Mouse (Mus musculus) midbrain, embryonic 13.5 days (tissue): ENCODE results near the gene Ctdspl. TPM values are rescaled to one million over a fixed set of nuclear protein-coding genes. Genes with fewer than 3 reads are reported as not detected.

Experiments
- ATAC-seq: fragments of 200-750 bp; cut with Nextera tagmentation; 2 replicates; pipeline ENCODE4 v1.8.0; 2017; ENCODE audit warnings: mild to moderate bottlenecking, moderate TSS enrichment, moderate library complexity
- H3K27ac ChIP-seq: fragments of 300-500 bp; sonication (generic); 2 replicates; pipeline ENCODE4 v1.5.1; 2015; ENCODE audit warnings: inconsistent platforms, mild to moderate bottlenecking, moderate library complexity
- H3K27me3 ChIP-seq: fragments of 300-500 bp; sonication (generic); 2 replicates; pipeline ENCODE4 v1.6.1; 2015; ENCODE audit warnings: mild to moderate bottlenecking, inconsistent platforms
- H3K36me3 ChIP-seq: fragments of 300-500 bp; sonication (generic); 2 replicates; pipeline ENCODE4 v1.6.1; 2015; ENCODE audit warnings: mild to moderate bottlenecking, inconsistent platforms
- H3K4me1 ChIP-seq: fragments of 300-500 bp; sonication (generic); replicated peaks from 2 replicates; pipeline ENCODE4 v1.6.1; 2015; ENCODE audit warnings: inconsistent platforms
- H3K4me2 ChIP-seq: fragments of 300-500 bp; sonication (generic); replicated peaks from 2 replicates; pipeline ENCODE4 v1.6.1; 2015; ENCODE audit warnings: moderate library complexity, mild to moderate bottlenecking, inconsistent platforms
- H3K4me3 ChIP-seq: fragments of 300-500 bp; sonication (generic); replicated peaks from 2 replicates; pipeline ENCODE4 v1.5.1; 2015; ENCODE audit warnings: mild to moderate bottlenecking, inconsistent platforms
- H3K9ac ChIP-seq: fragments of 300-500 bp; sonication (generic); replicated peaks from 2 replicates; pipeline ENCODE4 v1.6.1; 2015; ENCODE audit warnings: mild to moderate bottlenecking, inconsistent platforms
- H3K9me3 ChIP-seq: fragments of 300-500 bp; sonication (generic); 2 replicates; pipeline ENCODE4 v1.6.1; 2016; ENCODE audit warnings: mild to moderate bottlenecking, inconsistent platforms
- WGBS: fragments of 180-500 bp; shearing (Covaris S2); methylation state at CpG from one replicate; pipeline ENCODE4 v1.1.7; 2015; 5-methylcytosine and 5-hydroxymethylcytosine counted together
- polyA plus RNA-seq: library from polyadenylated mRNA; unstranded; fragments of >200 nt; fragmentation: Nextera tagmentation; extraction: Ambion mirVana; gene quantifications from 2 replicates; pipeline ENCODE4 v1.2.1, GENCODE M21; 2015

Ctdspl gene
- polyA plus RNA-seq, 1 experiment from 2014 or later = 6.2 TPM

DNA sequence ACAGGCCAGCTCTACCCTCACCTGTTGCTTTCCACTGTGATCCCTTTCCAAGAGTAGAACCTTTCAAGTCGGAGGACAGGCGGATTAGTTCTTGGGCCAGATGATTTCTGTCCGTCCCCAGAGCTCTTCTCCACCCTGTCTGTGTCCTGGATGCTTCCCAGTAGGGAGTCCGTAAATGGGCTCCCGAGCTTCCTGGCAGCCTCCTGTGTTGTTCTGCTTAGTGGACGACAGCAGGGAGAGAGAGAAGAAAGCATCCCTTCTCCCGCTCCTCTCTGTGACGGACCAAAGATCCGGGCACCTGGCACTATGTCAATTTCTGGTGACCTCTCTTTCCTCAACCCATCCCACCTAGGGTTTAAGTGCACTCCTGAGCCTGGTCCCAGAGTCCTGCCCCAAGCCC, 49.5 kb downstream of the Ctdspl start:
- no peak overlapping the region for H3K27ac ChIP-seq
- H3K4me1 ChIP-seq = peaks cover 35% of the 10 kb centered on the region
- 57% methylated on average over 9 of the region's 9 CpGs for WGBS
- 0 out of 2 replicates have a peak, but pooled peaks cover 4% of the 10 kb centered on the region for H3K27me3 ChIP-seq
- no peak overlapping the region for H3K4me3 ChIP-seq
- no peaks in the 10 kb centered on the region for H3K36me3 ChIP-seq
- H3K4me2 ChIP-seq = no peak overlapping the region
- H3K9ac ChIP-seq = no peak overlapping the region
- peaks cover 3% of the 10 kb centered on the region; the same call in 1 of the 2 replicates for H3K9me3 ChIP-seq
- ATAC-seq = no peak

DNA sequence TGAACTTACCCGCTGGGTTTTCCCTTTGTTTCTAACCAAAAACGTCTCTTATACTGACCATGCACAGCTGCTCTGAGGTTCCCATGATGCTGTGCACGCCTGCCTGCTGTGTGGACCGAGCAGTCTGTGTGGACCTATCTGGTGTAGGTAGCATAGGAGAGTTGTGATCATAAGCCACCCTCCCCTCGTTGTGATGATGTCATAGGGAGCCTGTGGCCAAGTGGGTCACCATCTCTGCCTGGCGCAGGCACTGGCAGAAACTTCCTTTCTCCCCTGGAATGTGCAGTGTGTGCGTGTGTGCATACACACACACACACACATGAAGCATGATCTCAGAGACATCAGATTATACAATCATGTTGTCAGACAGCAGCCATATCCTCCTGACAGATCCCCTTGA, 50.3 kb downstream of the Ctdspl start:
- H3K27ac ChIP-seq = no peak overlapping the region
- H3K4me3 ChIP-seq = no peak overlapping the region
- no peak overlapping the region for H3K9ac ChIP-seq
- 0 out of 2 replicates have a peak, but pooled peaks cover 4% of the 10 kb centered on the region for H3K27me3 ChIP-seq
- no peaks in the 10 kb centered on the region for H3K36me3 ChIP-seq
- H3K4me2 ChIP-seq = no peak overlapping the region
- no peak for ATAC-seq
- WGBS = 89% methylated on average over 7 of the region's 7 CpGs
- peaks cover 3% of the 10 kb centered on the region; the same call in 1 of the 2 replicates for H3K9me3 ChIP-seq
- peaks cover 38% of the 10 kb centered on the region for H3K4me1 ChIP-seq

DNA sequence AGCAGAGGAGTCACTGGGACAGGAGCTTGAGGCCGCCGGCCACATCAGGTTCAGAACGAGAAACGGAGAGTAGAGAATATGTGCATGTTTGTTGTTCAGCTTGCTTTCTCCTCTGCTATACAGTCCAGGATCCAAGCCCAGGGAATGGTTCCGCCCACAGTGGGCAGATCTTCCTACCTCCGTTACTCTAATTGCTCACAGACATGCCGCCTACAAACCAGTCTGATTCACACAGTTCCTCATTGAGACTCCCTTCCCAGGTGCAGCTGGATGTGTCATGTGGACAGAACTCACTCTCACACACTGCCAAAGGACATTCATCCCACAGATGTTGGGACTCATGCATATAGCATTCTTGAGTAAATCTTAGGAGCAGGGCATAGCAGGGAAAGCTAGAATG, 51.2 kb downstream of the Ctdspl start:
- H3K36me3 ChIP-seq = no peaks in the 10 kb centered on the region
- H3K4me2 ChIP-seq = no peak overlapping the region
- ATAC-seq = no peak
- H3K27me3 ChIP-seq = 0 out of 2 replicates have a peak, but pooled peaks cover 4% of the 10 kb centered on the region
- H3K9ac ChIP-seq = no peak overlapping the region
- H3K27ac ChIP-seq = no peak overlapping the region
- peaks cover 38% of the 10 kb centered on the region for H3K4me1 ChIP-seq
- no peak overlapping the region for H3K4me3 ChIP-seq
- H3K9me3 ChIP-seq = peaks cover 3% of the 10 kb centered on the region; the same call in 1 of the 2 replicates
- 97% methylated on average over 7 of the region's 7 CpGs for WGBS

DNA sequence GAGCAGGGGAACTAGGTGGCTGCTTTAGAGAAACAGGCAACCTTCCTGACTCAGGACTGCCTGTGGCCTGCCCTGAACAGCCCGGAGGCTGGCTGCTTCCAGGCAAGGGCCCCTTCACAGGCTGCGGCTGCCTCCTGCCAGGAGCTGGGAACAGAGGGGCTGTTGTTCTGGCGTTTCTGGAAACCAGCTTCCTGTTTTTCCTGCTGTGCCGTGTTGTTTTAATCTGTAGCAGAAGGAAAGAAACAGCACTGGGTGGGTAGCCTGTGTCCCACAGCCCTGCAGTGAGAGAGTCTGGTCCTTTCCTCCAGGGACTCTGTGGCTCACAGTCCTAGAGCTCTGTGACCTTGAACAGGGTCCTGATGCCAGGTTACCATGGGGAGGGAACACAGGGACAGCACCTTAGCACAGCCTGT, 54.2 kb downstream of the Ctdspl start:
- Histone ChIP-seq H3K9me3 (peaks cover 3% of the 10 kb centered on the region; the same call in 1 of the 2 replicates), H3K27me3 (no peaks in the 10 kb centered on the region), H3K4me3 (no peak overlapping the region), H3K9ac (no peak overlapping the region), H3K4me1 (peaks cover 19% of the 10 kb centered on the region), H3K4me2 (no peak overlapping the region), H3K36me3 (no peaks in the 10 kb centered on the region), H3K27ac (peak overlapping the region; percentile 67)
- 8% methylated on average over 4 of the region's 4 CpGs for WGBS
- ATAC-seq = peak; percentile 65

DNA sequence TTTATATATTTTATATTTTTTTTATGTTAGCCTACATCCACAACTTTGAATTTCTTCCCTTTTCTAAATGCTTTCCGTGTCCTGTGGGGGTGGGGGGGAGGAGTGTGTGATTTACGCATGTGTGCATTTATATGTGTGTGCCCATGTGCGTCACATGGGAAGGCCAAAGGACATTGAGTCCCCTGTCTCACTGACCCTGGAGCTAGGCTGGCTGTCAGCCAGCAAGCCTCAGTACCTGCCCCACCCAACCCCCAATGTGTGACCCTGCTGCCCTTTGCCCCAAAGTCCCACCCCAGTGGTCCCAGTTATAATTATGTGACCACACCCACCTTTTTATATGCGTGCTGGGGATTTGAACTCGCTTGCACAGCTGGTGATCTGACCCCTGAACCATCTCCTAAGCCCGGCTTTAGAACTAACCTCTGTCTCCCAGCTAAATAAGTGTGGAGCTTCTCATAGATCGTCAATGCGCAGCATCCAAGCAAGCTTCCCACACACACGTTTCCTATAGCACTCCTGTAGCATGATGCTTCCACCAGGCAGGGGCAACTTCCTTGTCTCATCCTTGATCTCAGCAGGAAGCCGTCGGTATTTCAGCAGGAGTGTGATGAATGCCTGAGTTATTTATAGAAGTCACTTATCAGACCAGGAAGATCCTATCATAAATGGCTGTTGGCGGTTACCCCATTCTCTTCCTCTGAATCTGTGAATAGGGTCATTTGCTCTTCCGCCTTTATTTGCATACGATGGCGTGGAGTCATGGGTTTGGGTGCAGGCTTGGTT, 58.6 kb downstream of the Ctdspl start:
- H3K4me3 ChIP-seq = no peak overlapping the region
- no peak for ATAC-seq
- H3K4me1 ChIP-seq = peaks cover 32% of the 10 kb centered on the region
- WGBS = 59% methylated on average over 15 of the region's 15 CpGs
- H3K4me2 ChIP-seq = no peak overlapping the region
- H3K27ac ChIP-seq = no peak overlapping the region
- H3K9ac ChIP-seq = no peak overlapping the region
- no peaks in the 10 kb centered on the region for H3K36me3 ChIP-seq
- no peaks in the 10 kb centered on the region for H3K9me3 ChIP-seq
- H3K27me3 ChIP-seq = no peaks in the 10 kb centered on the region

DNA sequence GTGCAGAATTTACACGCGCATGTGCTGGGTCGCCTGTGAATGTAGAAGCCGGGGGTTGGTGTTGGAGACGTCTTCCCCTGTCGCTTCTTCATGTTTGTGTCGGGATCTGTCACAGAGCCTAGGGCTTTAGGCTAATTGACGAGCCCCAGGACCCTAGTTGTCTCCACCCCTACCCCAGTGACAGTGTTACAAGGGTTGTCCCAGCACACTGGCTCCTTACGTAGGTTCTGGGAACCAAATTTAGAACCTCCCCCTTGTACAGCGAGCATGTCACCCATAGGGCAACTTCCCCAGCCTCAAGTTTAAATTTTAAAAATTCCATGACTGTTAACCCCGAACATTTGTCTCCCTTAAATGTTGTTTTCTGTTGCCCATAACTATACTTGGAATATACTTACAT, 60.0 kb downstream of the Ctdspl start:
- no peak for ATAC-seq
- no peaks in the 10 kb centered on the region for H3K9me3 ChIP-seq
- no peaks in the 10 kb centered on the region for H3K27me3 ChIP-seq
- no peak overlapping the region for H3K4me3 ChIP-seq
- H3K36me3 ChIP-seq = no peaks in the 10 kb centered on the region
- H3K4me2 ChIP-seq = no peak overlapping the region
- WGBS = 81% methylated on average over 11 of the region's 11 CpGs
- peaks cover 22% of the 10 kb centered on the region for H3K4me1 ChIP-seq
- no peak overlapping the region for H3K27ac ChIP-seq
- no peak overlapping the region for H3K9ac ChIP-seq

DNA sequence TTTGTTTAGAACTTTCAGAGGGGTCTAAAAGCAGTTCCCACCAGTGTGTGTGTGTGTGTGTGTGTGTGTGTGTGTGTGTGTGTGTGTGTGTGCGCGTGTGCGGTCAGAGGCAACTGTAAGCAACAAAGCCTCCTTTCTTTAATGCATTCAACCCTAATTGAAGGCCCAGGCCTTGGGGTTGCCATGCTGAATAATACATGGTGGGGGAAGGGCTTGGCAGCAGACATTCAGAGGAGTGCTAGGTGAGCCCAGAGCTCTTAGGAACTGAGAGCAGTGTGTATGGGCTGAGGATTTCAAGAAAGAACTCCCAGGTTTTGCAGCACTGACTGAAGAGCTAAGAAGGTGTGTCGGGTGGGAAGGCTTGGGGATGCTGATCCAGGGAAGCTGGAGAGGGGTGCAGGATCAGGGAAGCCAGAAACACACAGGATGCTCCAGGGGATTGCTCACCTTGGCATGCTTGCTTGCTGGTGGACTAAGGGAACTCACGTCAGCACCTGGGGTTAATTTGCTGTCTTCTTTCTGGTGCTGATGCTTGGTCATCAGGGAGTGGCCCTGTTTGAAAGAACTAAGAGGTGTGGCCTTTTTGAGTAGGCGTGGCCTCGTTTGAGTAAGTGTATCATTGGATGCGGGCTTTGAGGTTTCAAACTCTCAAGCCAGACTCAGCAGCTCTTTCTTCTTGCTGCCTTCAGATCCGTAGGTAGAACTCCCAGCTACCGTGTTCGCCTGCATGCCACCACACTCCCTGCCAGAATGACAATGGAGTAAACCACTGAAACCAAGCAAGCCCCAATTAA, 62.7 kb downstream of the Ctdspl start:
- Histone ChIP-seq H3K27me3 (no peaks in the 10 kb centered on the region), H3K36me3 (no peaks in the 10 kb centered on the region), H3K4me2 (no peak overlapping the region), H3K9ac (no peak overlapping the region), H3K4me1 (peaks cover 22% of the 10 kb centered on the region), H3K4me3 (no peak overlapping the region), H3K27ac (peak overlapping the region; percentile 5; the same call in 1 of the 2 replicates), H3K9me3 (no peaks in the 10 kb centered on the region)
- peak; percentile 84 for ATAC-seq
- WGBS = 55% methylated on average over 11 of the region's 11 CpGs

DNA sequence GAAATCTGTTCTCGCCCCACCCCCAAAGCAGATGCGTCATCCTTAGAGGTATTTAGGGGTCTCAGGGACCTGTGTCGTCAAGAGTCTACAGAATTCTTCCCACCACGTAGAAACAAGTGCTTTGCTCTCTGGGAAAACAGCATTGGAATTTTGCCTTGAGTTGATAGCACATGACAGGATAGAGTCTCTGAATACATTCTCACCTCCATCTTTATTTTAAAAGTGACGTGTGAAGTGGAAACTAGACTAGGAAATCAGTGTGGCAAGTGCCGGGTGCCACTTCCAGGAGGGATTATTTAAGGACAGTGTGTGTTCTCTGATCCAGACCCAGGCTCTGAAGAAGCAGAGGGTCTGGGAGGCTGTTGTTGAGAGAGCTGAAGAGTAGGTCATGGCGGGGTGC, 64.2 kb downstream of the Ctdspl start:
- H3K4me1 ChIP-seq = peaks cover 26% of the 10 kb centered on the region

DNA sequence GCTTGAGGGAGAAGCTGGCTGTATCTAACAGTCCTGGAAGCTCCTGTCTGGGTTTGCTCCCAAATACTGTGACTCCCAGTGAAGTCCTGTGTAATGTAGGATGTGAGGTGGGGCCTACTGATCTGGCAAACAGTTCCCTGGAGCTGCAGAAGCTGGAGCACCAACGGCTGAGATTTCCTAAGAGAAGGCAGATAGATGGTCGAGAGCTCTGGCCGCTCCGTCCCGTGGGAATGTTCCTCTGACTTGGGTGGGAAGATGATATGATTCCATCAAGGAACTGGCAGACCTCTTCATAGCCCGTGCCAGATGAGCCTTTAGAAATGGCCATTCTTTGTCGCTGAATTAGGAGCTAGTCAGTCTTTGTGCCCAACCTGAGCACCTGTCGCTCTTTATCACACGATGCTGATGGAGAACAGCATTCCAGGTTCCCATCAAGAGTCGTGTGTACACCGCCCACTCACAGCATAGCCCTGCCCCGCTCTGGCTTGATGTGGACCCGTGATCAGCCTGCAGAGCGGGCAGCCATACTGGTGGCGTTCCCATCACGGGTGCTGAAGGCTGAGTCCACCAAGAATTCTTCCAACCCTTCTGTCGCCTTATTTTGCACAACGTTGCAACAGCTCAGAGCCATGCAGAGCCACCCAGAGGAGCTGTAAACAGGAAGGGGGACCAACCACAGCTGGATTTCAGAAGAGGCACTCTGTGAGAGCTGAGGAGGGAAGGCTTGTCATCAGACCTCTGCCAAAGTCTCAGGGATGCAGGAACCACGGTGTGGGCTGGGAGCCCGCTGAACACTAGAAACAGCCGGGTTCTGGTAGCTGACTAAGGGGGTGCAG, 65.7 kb downstream of the Ctdspl start:
- peaks cover 26% of the 10 kb centered on the region for H3K4me1 ChIP-seq
- no peak for ATAC-seq
- no peaks in the 10 kb centered on the region for H3K36me3 ChIP-seq
- H3K27me3 ChIP-seq = no peaks in the 10 kb centered on the region
- no peak overlapping the region for H3K4me2 ChIP-seq
- no peak overlapping the region for H3K9ac ChIP-seq
- no peak overlapping the region for H3K27ac ChIP-seq
- H3K9me3 ChIP-seq = no peaks in the 10 kb centered on the region
- no peak overlapping the region for H3K4me3 ChIP-seq
- WGBS = 95% methylated on average over 21 of the region's 21 CpGs

More for the DNA sequence above, 64.2 kb downstream of the Ctdspl start:
- Histone ChIP-seq H3K9ac (no peak overlapping the region), H3K4me3 (no peak overlapping the region), H3K4me2 (no peak overlapping the region), H3K36me3 (no peaks in the 10 kb centered on the region), H3K27ac (no peak overlapping the region), H3K27me3 (no peaks in the 10 kb centered on the region), H3K9me3 (no peaks in the 10 kb centered on the region)
- no peak for ATAC-seq
- 88% methylated on average over 7 of the region's 7 CpGs for WGBS

DNA sequence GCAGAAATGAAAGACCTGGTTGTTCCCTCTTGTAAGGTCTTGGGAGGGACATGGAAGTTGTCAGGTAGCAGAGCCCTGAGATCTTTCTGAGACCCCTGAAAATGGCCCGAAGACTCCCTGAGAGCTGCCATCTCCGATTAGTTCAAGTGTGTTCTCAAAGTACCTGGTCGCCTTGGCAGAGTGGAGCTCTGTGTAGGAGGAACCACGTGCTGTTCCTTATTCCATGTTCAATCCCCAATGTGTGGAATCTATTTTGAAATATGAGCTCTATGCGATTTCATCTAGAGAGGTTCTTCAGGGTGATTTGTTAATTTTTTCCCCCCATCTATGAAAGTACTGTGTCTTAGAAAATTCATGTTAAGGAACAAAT, 66.3 kb downstream of the Ctdspl start:
- Histone ChIP-seq H3K9ac (no peak overlapping the region), H3K36me3 (no peaks in the 10 kb centered on the region), H3K27me3 (no peaks in the 10 kb centered on the region), H3K4me3 (no peak overlapping the region), H3K4me2 (no peak overlapping the region), H3K27ac (no peak overlapping the region), H3K4me1 (peaks cover 25% of the 10 kb centered on the region), H3K9me3 (no peaks in the 10 kb centered on the region)
- WGBS = 90% methylated on average over 5 of the region's 5 CpGs
- ATAC-seq = no peak

DNA sequence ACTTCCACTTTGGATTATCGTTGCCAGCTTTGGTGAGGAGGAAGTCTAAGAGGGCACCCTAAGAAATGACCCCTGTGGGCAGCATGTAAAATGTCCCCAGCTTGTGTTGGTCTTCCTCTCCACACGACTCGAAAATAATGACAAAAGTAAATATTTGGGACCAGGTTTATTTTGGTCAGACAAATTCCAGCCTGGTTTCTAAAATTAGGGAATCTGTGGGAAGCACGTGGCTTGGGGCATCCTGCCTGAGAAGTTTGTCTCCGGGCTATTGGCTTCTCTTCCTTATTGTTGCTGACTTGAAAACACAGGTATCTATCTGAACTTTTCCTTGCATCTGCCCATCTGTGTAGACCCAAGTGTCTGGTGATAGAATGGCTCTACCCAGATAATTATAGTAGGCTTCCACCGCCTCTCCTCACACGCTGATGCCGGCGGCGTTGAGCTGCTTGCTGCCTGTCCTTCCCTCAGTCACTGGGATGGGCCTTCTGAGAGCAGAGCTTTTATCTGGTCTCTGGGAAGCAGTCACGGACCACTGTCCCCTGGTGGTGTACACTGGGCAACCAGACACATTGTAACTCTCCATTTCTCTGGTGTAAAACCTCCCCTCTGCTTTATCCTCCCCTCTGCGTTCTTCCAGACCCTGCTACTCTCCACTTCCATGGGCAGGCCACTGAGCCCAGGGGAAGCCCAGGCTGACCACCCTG, 68.4 kb downstream of the Ctdspl start:
- no peaks in the 10 kb centered on the region for H3K36me3 ChIP-seq
- no peak overlapping the region for H3K9ac ChIP-seq
- H3K4me1 ChIP-seq = peaks cover 4% of the 10 kb centered on the region
- WGBS = 82% methylated on average over 12 of the region's 12 CpGs
- H3K9me3 ChIP-seq = no peaks in the 10 kb centered on the region
- ATAC-seq = no peak
- H3K27ac ChIP-seq = no peak overlapping the region
- H3K4me3 ChIP-seq = no peak overlapping the region
- no peak overlapping the region for H3K4me2 ChIP-seq
- no peaks in the 10 kb centered on the region for H3K27me3 ChIP-seq
